Mouse (Mus musculus) 3134 (cell line): ENCODE measurements around the gene Dnajc10.
A peak's percentile ranks its signal among the peaks of the same experiment; 100 is the strongest.

Experiments
- DNase-seq: peaks from one replicate; pipeline ENCODE4 v3.0.0-alpha.2; 2011; ENCODE audit warnings: low spot score; ENCODE audit not compliant: insufficient read length; ENCODE audit errors: extremely low read depth

The Dnajc10 gene

DNA sequence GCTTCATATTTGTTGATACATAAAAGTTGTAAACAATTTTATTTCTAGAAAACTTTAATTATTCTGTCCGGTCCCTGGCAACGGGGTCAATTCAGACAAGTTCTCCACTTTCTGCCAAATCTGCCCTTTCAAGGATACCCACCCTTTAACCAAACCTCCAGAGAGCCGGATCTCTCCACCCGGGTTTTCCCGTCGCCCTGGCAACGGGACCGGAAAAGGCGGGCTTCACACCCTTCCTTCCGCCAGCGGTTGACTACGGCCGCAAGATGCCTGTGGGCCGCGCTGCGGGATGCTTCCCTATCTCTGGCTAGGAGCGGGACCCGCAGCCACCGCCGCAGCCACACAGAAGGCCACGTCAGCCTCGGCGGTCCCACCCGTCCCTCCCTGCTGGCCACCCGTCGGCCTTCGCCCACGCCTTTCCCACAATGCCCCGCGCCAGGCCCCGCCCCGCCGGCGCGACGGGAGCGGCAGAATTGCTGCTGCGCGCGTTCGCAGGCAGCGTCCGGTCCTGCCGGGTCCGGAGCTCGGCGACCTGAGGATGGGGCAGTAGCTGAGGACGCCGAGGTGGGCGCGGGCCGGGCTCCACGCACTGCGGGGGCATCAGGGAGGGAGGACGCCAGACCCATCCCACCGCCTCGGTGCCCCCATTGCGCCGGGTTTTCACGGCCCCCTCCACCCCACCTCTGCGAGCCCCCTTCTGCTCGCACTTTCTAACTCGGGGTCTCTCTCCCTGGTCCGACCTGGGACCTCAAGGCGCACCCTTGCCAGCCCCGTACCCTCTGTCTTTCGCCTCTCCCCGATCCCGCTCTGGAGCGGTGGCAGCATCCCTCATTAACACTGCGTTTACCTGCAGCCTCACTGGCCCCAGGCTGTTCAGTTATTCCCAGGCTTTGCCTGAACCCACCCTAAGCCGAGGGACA is at the start of gene Dnajc10:
Dnajc10 (plus strand) TSS at position 225 of the 920 bp plus-strand sequence.
- DNase-seq: peak; percentile 92

- DNase-seq: no peak
Measured at GRCm38 (mm10) chr2:80266894-80267293, 48.4 kb upstream of the Dnajc10 start.

- no peak for DNase-seq
Measured at GRCm38 (mm10) chr2:80268053-80268452, 47.2 kb upstream of the Dnajc10 start.

DNA sequence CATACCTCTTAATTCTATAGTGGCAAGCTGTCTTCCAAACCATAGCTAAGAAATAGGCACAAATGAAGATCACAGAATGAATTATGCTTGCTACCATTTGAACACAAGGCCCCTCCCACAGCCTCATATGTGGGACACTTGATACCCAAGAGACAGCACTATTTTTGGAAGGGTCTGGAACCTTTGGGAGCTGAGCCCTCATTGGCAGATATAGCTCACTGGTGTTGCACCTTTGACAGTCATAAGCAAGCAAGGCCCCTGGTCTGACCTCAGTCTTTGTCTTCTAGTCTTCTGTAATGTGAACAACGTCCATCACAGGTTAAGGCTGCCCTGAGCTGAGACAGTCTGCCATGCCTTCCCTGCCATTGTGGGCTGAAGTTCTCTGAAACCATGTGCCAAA is 43.8 kb upstream of the Dnajc10 start:
- DNase-seq: no peak

GRCm38 (mm10) chr2:80273038-80273437 is 42.2 kb upstream of the Dnajc10 start:
- DNase-seq: no peak

GRCm38 (mm10) chr2:80273763-80274162 is 41.5 kb upstream of the Dnajc10 start:
- DNase-seq: no peak

DNA sequence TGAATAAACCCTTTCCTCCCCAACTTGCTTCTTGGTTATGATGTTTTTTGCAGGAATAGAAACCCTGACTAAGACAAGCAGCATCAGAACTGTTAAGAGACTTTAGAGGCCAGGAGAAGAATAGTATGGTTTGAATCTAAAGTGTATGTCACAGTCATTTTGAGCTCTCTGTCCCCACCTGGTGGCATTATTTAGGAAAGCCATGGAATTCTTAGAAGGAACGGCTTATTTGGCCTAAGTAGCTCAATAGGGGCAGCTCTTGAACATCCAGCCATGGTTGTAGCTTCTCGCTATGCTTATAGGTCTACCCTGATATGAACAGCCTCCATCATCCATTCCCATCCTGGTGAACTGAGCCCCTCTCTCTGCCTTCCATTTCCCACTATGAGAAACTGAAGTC is 40.1 kb upstream of the Dnajc10 start:
- no peak for DNase-seq

DNA sequence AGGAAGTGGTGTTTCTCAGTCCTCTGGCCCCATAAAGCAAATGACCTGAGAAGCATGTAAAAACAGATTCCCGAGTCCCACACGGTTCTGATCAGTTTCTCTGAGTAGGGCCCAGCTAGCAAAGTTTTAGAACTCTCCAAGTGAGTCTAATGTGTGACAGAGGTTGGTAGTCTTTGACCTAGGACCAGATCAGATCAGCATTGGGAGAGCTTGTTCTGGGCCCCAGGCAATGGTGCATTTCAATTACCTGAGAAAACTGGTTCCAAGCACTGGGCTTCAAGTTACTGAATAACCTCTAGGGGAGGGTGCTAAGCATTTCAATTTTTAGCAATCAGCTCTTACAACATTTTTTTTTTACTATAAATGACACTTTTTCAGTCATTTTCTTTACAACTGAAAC is 33.1 kb upstream of the Dnajc10 start:
- no peak for DNase-seq

- DNase-seq: no peak
Measured at GRCm38 (mm10) chr2:80286397-80286796, 28.9 kb upstream of the Dnajc10 start.

GRCm38 (mm10) chr2:80292172-80292571 is 23.1 kb upstream of the Dnajc10 start, which contains the start of gene Prdx6b:
Gene Prdx6b, plus strand, starts transcription at chr2:80292472.
- no peak for DNase-seq

DNA sequence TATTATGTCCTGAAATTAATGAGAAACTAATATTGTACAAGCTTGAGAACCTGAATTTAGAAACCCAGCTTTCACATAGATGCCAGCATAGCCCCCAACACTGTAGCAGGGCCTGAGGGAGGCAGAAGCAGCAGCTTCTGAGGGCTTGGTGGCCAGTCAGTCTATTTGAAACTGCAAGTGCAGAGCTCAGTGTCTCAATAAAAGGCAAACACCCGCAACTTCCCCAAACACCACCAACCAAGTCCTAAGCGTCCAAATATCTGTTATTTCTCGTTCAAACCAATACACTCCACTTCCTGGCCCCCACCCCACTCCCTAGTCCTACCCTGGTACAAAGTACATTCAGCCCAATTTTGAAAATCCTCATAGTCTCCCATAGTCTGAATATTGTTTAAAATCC is 16.9 kb upstream of the Dnajc10 start:
- no peak for DNase-seq

DNA sequence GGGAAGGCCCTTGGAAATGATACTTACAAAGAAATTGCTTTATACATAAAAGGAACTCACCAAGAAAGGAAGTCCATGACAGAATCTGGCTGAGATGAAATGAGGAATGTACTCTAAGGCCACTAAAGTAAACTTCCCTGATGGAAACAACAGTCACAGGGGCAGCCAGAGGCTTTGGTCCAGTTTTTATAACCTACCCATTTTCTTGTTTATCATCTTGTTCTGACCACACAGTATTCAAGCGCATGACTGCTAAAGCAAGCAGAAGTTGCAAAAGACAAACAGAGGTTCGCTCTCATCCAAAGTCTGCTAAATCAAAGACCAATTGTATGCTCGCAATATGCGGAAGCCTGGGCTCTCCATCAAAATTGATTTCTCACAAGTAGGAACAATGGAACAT is 14.5 kb upstream of the Dnajc10 start:
- DNase-seq: no peak

DNA sequence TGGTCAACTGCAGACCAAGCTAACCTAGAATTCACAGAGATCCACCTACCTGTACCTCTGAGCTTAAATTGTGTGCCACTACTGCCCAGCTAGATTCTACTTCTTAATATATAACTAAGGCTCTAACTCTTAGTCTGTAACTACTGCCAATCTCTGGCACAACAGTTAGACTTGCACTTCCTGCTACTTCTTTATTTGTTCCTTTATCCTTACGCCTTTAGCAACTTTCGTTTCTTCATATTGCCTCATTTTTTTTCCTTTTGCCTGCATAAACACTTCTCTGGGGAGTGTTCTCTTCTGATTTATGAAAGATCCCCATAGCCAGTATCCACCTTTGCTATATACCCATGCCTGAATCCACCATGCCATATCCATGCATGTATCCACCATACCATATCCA is 11.3 kb upstream of the Dnajc10 start:
- DNase-seq: no peak

- DNase-seq: no peak
Measured at GRCm38 (mm10) chr2:80307701-80308100, 7.6 kb upstream of the Dnajc10 start.

GRCm38 (mm10) chr2:80309775-80310174 is 5.5 kb upstream of the Dnajc10 start:
- no peak for DNase-seq

DNA sequence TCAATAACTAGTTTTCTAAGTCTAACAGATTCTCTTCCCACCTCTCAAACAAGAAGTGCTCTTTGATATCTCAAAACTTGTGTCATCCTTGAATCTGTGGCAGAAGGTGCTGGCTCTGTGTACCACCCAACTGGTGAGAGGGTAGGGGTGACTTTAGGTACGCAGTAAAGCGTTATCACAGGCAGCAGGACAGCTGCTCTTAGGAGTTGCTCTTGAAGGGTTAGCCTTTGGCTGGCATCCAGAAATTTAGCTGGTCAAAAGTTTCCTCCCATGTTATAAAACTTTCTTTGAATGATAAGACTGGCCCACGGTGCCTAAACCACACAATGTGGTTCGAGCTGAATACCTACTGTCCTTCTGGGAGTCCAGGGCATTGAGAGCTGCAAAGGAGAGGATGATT is 4.5 kb upstream of the Dnajc10 start:
- no peak for DNase-seq

DNA sequence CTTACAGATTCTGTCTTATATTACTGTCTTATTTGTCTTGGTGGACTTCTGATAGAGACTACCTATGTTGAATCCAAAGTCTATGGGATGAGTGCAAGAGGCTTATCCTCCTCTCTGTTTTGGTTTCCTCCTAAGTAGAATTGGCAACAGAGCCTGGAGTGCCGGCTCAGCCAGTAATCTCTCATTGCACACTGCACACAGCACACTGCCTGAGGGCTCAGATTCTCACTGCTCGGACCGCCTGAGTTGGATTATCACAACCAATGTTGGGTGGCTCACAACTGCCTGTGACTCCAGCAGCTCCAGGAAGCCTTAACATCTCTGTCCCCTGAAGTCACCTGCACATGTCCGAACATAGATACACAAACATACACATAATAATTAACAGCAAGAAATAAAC is 3.9 kb upstream of the Dnajc10 start:
- DNase-seq: no peak

DNA sequence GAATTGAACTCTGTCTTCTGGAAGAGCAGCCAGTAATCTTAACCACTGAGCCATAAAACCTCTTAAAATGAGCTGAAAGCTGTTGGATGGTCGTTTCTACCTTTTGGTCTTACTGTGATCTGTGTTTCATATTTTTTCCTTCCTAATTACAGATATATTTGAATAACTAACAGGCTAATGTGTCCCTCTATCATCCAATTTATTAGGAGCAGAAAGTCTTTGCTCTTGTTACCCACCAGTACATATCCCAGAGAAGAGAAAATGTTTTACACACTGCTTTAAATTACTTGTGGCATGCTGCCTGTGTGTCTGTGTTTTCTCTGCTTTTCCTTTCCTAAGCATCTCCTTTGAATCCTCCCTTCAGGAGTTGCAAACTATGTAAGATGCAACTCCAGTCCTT is 1.1 kb upstream of the Dnajc10 start:
- no peak for DNase-seq

DNA sequence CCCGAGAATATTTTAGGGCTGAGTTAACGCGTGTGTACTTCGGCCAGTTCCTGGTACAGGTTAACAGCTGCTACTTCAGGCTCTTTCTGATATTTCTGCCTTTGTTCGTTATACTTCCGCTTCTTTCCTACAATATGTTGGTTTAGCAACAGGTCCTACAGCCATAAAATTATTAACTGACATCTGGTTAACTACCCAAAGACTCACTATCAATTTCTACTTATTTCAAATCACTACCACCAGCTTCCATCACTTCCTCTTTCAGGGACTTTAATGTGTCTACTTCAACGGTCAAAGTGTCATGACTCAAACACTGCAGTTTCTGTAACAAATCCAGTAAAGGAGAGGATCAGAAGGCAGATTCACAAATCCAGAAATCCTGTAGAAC is 418 bp upstream of the Dnajc10 start:
- no peak for DNase-seq

DNA sequence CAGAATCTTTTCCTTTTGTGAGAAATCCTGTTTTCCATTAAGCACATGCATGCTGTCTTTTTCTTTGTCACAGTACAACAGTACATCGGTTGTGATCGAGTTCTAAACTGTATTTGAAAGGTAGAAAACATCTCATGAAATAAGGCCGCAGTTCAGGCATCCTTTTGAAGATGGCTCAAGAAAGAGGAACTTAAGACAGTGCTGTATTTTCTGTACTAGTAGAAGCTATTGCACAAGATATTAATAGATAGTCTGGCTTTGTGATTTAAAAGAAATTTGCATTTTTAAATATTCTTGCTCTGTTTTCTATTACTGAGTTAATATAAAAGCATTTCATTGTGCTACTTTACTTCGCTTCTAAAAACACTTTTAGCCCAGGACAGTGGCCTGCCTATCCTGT is 7.6 kb downstream of the Dnajc10 start:
- DNase-seq: no peak

DNA sequence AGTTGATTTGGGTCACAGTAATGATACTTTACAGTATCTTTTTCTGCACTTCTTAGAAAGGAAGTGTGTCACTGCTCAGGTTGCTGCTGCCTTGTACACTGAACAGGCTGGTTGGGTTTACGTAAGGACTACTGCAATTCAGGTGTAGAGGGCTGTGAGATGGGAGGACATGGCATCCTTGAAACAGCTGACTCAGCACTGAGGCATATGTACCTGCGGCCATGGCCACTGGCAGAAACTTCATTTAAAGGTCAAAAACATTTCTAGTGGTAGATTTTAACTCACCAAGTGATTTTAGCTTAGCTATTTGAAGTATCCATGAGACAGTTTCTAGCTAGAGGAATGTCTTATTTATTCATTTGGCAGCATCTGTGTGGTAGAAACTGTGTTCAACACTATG is 10.5 kb downstream of the Dnajc10 start:
- no peak for DNase-seq

DNA sequence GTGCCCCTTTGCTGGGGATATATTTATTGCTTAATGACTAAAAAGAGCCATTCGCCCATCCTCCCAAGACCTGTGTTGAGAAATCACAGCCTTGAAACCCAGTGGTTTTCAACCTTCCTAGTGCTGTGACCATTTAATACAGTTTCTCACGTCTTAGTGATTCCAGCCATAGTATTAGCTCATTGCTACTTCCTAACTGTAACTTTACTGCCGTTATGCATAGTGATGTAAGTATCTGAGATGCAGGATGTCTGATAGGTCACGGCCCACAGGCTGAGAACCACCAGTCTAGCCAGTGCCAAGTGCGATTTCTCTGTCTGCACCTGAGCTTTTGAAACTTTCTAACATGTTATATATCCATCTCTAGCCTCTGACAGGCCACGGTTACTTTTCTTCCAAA is 12.0 kb downstream of the Dnajc10 start:
- DNase-seq: no peak
